ENCODE assay signal across 29 mouse cellular contexts in genomic region chr4:138933862-138934261, GRCm38 (mm10). TPM values are rescaled to one million over a fixed set of nuclear protein-coding genes. Genes with fewer than 3 reads are reported as not detected.
DNase-seq lines count a peak whose midpoint lies in the region; ATAC-seq and TF ChIP-seq lines count a peak whose summit lies in the region.
"Had no signal": no experiment of that assay in that cellular context is flagged by ENCODE, and none has a peak within 500 bp of the region (broad histone marks: within the 10 kb centered on the region; RNA-seq: fewer than 3 reads in every experiment).

No protein-coding gene starts in this region.

- H3K27ac ChIP-seq in liver, embryonic 13.5 days: no peak overlapping the region
- no peak overlapping the region for H3K27ac ChIP-seq in liver, postnatal 0 days (ENCODE audit: low read depth)
- no peak overlapping the region for H3K27ac ChIP-seq in midbrain, embryonic 11.5 days (ENCODE audit: low read depth, low read length)
- no peak overlapping the region for H3K27ac ChIP-seq in midbrain, embryonic 15.5 days
- no peak overlapping the region for H3K27ac ChIP-seq in intestine, postnatal 0 days (ENCODE audit: low read depth, low read length)
- H3K27ac ChIP-seq in small intestine, adult 2 months (ENCODE audit: insufficient read depth, low read depth, low read length): peak overlapping the region; percentile 87
- no peak overlapping the region for H3K27ac ChIP-seq in stomach, postnatal 0 days (replicated peaks)
- H3K27ac ChIP-seq: embryonic facial prominence, embryonic 10.5 days; embryonic facial prominence, embryonic 12.5 days; forebrain, embryonic 13.5 days had no signal

- ATAC-seq in liver, embryonic 13.5 days (ENCODE audit: low read depth): 0 out of 2 replicates have a peak, but pooled peaks have one; percentile 43
- no peak for ATAC-seq in liver, postnatal 0 days
- no peak for ATAC-seq in midbrain, embryonic 11.5 days (ENCODE audit: low FRiP score)
- ATAC-seq in midbrain, embryonic 15.5 days (replicated peaks): no peak
- peak; percentile 47; the same call in 1 of the 2 replicates for ATAC-seq in intestine, postnatal 0 days
- no peak for ATAC-seq in stomach, postnatal 0 days (ENCODE audit: low FRiP score, low TSS enrichment)
- ATAC-seq: activated CD4-positive, CD25-positive, alpha-beta regulatory T cell, adult 4 months; CD4-positive, CD25-positive, alpha-beta regulatory T cell, adult 4 months; forebrain, embryonic 13.5 days; Patski had no signal

- DNase-seq in liver, embryonic 13.5 days: no peak
- DNase-seq in liver, postnatal 0 days: no peak
- DNase-seq in midbrain, embryonic 11.5 days (ENCODE audit: low spot score, missing footprints): peak; percentile 56
- DNase-seq in layer of hippocampus, postnatal 25 days (ENCODE audit: extremely low spot score in 1 of 2, low spot score in 1 of 2): no peak
- DNase-seq in stomach, postnatal 0 days (ENCODE audit: low spot score): no peak
- DNase-seq: adrenal gland, adult 8-10 months; adrenal gland, postnatal 14 days; adrenal gland, postnatal 36 days; B cell, adult 2 months; cerebellum, adult 11-12 months; cerebellum, adult 2 months; cerebellum, adult 9-10 months; cerebellum, postnatal 10 days; cerebellum, postnatal 25 days had no signal

- no peak overlapping the region for H3K9ac ChIP-seq in liver, embryonic 13.5 days
- no peak overlapping the region for H3K9ac ChIP-seq in liver, postnatal 0 days (replicated peaks)
- no peak overlapping the region for H3K9ac ChIP-seq in midbrain, embryonic 11.5 days (ENCODE audit: low read length)
- no peak overlapping the region for H3K9ac ChIP-seq in midbrain, embryonic 15.5 days
- no peak overlapping the region for H3K9ac ChIP-seq in intestine, postnatal 0 days (ENCODE audit: low read depth, low read length)
- H3K9ac ChIP-seq in stomach, postnatal 0 days (ENCODE audit: low read length): no peak overlapping the region
- H3K9ac ChIP-seq: embryonic facial prominence, embryonic 12.5 days; forebrain, embryonic 13.5 days had no signal

- 0 out of 2 replicates have a peak, but pooled peaks cover 2% of the 10 kb centered on the region for H3K4me1 ChIP-seq in liver, embryonic 13.5 days (replicated peaks)
- H3K4me1 ChIP-seq in liver, postnatal 0 days (ENCODE audit: insufficient read depth): no peaks in the 10 kb centered on the region
- no peaks in the 10 kb centered on the region for H3K4me1 ChIP-seq in midbrain, embryonic 11.5 days (ENCODE audit: control insufficient read depth, insufficient read depth, low read length)
- H3K4me1 ChIP-seq in midbrain, embryonic 15.5 days: no peaks in the 10 kb centered on the region
- peaks cover 4% of the 10 kb centered on the region; the same call in 1 of the 2 replicates for H3K4me1 ChIP-seq in intestine, postnatal 0 days (replicated peaks; ENCODE audit: control insufficient read depth, insufficient read depth, low read length)
- H3K4me1 ChIP-seq in small intestine, adult 2 months (ENCODE audit: control insufficient read depth, insufficient read depth, insufficient read length, low read length): peaks cover 23% of the 10 kb centered on the region
- no peaks in the 10 kb centered on the region for H3K4me1 ChIP-seq in stomach, postnatal 0 days (replicated peaks; ENCODE audit: control insufficient read depth, insufficient read depth)
- H3K4me1 ChIP-seq: embryonic facial prominence, embryonic 12.5 days; forebrain, embryonic 13.5 days had no signal

- H3K27me3 ChIP-seq in liver, embryonic 13.5 days: no peaks in the 10 kb centered on the region
- H3K27me3 ChIP-seq in liver, postnatal 0 days (ENCODE audit: insufficient read depth, low read length): no peaks in the 10 kb centered on the region
- no peaks in the 10 kb centered on the region for H3K27me3 ChIP-seq in midbrain, embryonic 11.5 days (ENCODE audit: control insufficient read depth, insufficient read depth, low read length)
- no peaks in the 10 kb centered on the region for H3K27me3 ChIP-seq in midbrain, embryonic 15.5 days (replicated peaks)
- 0 out of 2 replicates have a peak, but pooled peaks cover 4% of the 10 kb centered on the region for H3K27me3 ChIP-seq in intestine, postnatal 0 days (replicated peaks; ENCODE audit: control insufficient read depth, insufficient read depth, low read length)
- no peaks in the 10 kb centered on the region for H3K27me3 ChIP-seq in small intestine, adult 2 months (ENCODE audit: control insufficient read depth, insufficient read depth, low read length)
- no peaks in the 10 kb centered on the region for H3K27me3 ChIP-seq in stomach, postnatal 0 days (ENCODE audit: control insufficient read depth, insufficient read depth, low read length)
- H3K27me3 ChIP-seq: CH12.LX; embryonic facial prominence, embryonic 12.5 days; forebrain, embryonic 13.5 days; Patski had no signal

- 37% methylated on average over 3 of the region's 3 CpGs for WGBS in liver, embryonic 13.5 days (ENCODE audit: insufficient replicate concordance)
- WGBS in liver, postnatal 0 days (ENCODE audit: insufficient replicate concordance): 52% methylated on average over 3 of the region's 3 CpGs
- 78% methylated on average over 3 of the region's 3 CpGs for WGBS in midbrain, embryonic 11.5 days
- WGBS in midbrain, embryonic 15.5 days: 80% methylated on average over 3 of the region's 3 CpGs
- 35% methylated on average over 3 of the region's 3 CpGs for WGBS in intestine, postnatal 0 days
- 25% methylated on average over 3 of the region's 3 CpGs for WGBS in small intestine, adult 2 months
- WGBS in stomach, postnatal 0 days: 60% methylated on average over 3 of the region's 3 CpGs

- no peak overlapping the region for H3K4me3 ChIP-seq in liver, embryonic 13.5 days (replicated peaks)
- no peak overlapping the region for H3K4me3 ChIP-seq in liver, postnatal 0 days (ENCODE audit: low read depth, low read length)
- no peak overlapping the region for H3K4me3 ChIP-seq in midbrain, embryonic 11.5 days (ENCODE audit: low read depth, low read length)
- H3K4me3 ChIP-seq in midbrain, embryonic 15.5 days: no peak overlapping the region
- no peak overlapping the region for H3K4me3 ChIP-seq in intestine, postnatal 0 days (ENCODE audit: low read depth, low read length)
- H3K4me3 ChIP-seq in small intestine, adult 2 months (ENCODE audit: low read depth, low read length): no peak overlapping the region
- H3K4me3 ChIP-seq in stomach, postnatal 0 days (ENCODE audit: low read depth, low read length): no peak overlapping the region
- H3K4me3 ChIP-seq: embryonic facial prominence, embryonic 10.5 days; embryonic facial prominence, embryonic 12.5 days; forebrain, embryonic 13.5 days had no signal

- no peak for TF ChIP-seq CTCF in liver, postnatal 0 days (IDR thresholded peaks at IDR 0.05; ENCODE audit: low read depth)
- no peak for TF ChIP-seq CTCF in intestine, postnatal 0 days (IDR thresholded peaks at IDR 0.05; ENCODE audit: low read depth)
- no peak for TF ChIP-seq CTCF in small intestine, adult 2 months (IDR thresholded peaks at IDR 0.05; ENCODE audit: extremely low read depth, insufficient read length, insufficient replicate concordance, low read depth, low read length)
- no peak for TF ChIP-seq CTCF in stomach, postnatal 0 days (IDR thresholded peaks at IDR 0.05; ENCODE audit: low read depth)

- no peak overlapping the region for H3K4me2 ChIP-seq in liver, embryonic 13.5 days
- no peak overlapping the region for H3K4me2 ChIP-seq in liver, postnatal 0 days (ENCODE audit: low read depth, low read length)
- no peak overlapping the region for H3K4me2 ChIP-seq in midbrain, embryonic 11.5 days
- H3K4me2 ChIP-seq in midbrain, embryonic 15.5 days: no peak overlapping the region
- no peak overlapping the region for H3K4me2 ChIP-seq in intestine, postnatal 0 days (replicated peaks; ENCODE audit: low read depth)
- H3K4me2 ChIP-seq in stomach, postnatal 0 days (replicated peaks; ENCODE audit: low read depth): no peak overlapping the region
- H3K4me2 ChIP-seq: embryonic facial prominence, embryonic 12.5 days; forebrain, embryonic 13.5 days had no signal

- no peak for TF ChIP-seq POLR2A in small intestine, adult 2 months (IDR thresholded peaks at IDR 0.05; ENCODE audit: low read depth, low read length)

- H3K9me3 ChIP-seq in liver, embryonic 13.5 days (replicated peaks): no peaks in the 10 kb centered on the region
- no peaks in the 10 kb centered on the region for H3K9me3 ChIP-seq in liver, postnatal 0 days (ENCODE audit: low read length)
- no peaks in the 10 kb centered on the region for H3K9me3 ChIP-seq in midbrain, embryonic 11.5 days (ENCODE audit: control insufficient read depth, low read length)
- no peaks in the 10 kb centered on the region for H3K9me3 ChIP-seq in midbrain, embryonic 15.5 days
- H3K9me3 ChIP-seq in intestine, postnatal 0 days (ENCODE audit: control insufficient read depth): no peaks in the 10 kb centered on the region
- H3K9me3 ChIP-seq in stomach, postnatal 0 days (ENCODE audit: control insufficient read depth, low read length): no peaks in the 10 kb centered on the region
- H3K9me3 ChIP-seq: embryonic facial prominence, embryonic 10.5 days; embryonic facial prominence, embryonic 12.5 days; forebrain, embryonic 13.5 days; G1E had no signal

- TF ChIP-seq EP300 in liver, postnatal 0 days (IDR thresholded peaks at IDR 0.05; ENCODE audit: low read depth): no peak
- no peak for TF ChIP-seq EP300 in stomach, postnatal 0 days (optimal IDR thresholded peaks at IDR 0.05)

- H3K36me3 ChIP-seq in liver, embryonic 13.5 days: no peaks in the 10 kb centered on the region
- H3K36me3 ChIP-seq in liver, postnatal 0 days (replicated peaks; ENCODE audit: insufficient read depth, low read length): no peaks in the 10 kb centered on the region
- H3K36me3 ChIP-seq in midbrain, embryonic 11.5 days (ENCODE audit: control insufficient read depth, insufficient read depth, low read length): no peaks in the 10 kb centered on the region
- H3K36me3 ChIP-seq in midbrain, embryonic 15.5 days (replicated peaks): no peaks in the 10 kb centered on the region
- no peaks in the 10 kb centered on the region for H3K36me3 ChIP-seq in intestine, postnatal 0 days (ENCODE audit: control insufficient read depth, insufficient read depth)
- H3K36me3 ChIP-seq in small intestine, adult 2 months (ENCODE audit: control insufficient read depth, insufficient read depth, low read length): no peaks in the 10 kb centered on the region
- H3K36me3 ChIP-seq in stomach, postnatal 0 days (ENCODE audit: control insufficient read depth, insufficient read depth, low read length): no peaks in the 10 kb centered on the region
- H3K36me3 ChIP-seq: embryonic facial prominence, embryonic 10.5 days; embryonic facial prominence, embryonic 12.5 days; G1E had no signal

RNA-seq across cellular contexts. Expression of gene Otud3, which starts 20.1 kb away (rescaled TPM):
- polyA plus RNA-seq in liver, embryonic 13.5 days (2015; fragmentation: Nextera tagmentation; extraction: Ambion mirVana): 1.6 and 1.9 TPM in 2 replicates
- polyA plus RNA-seq in liver, postnatal 0 days (2015; fragmentation: Nextera tagmentation; extraction: Ambion mirVana): 1.2 and 1.5 TPM in 2 replicates
- 2.7 and 3.0 TPM in 2 replicates for polyA plus RNA-seq in midbrain, embryonic 11.5 days (2014; fragmentation: Nextera tagmentation; extraction: Ambion mirVana)
- 2.4 and 2.8 TPM in 2 replicates for polyA plus RNA-seq in midbrain, embryonic 15.5 days (2015; fragmentation: Nextera tagmentation; extraction: Ambion mirVana)
- polyA plus RNA-seq in intestine, postnatal 0 days (2015; fragmentation: Nextera tagmentation; extraction: Ambion mirVana): 3.5 and 3.6 TPM in 2 replicates
- polyA plus RNA-seq in small intestine, adult 2 months (2012; rRNA removed): 7.4 and 10.3 TPM in 2 replicates
- 10 to 100 TPM in 1 of 2 experiments, 1 to 10 TPM in 1; 9.3 to 13.2 TPM for total RNA-seq in layer of hippocampus, postnatal 25 days (2021)
- polyA plus RNA-seq in stomach, postnatal 0 days (2015; fragmentation: Nextera tagmentation; extraction: Ambion mirVana): 2.4 and 2.6 TPM in 2 replicates

RNA-seq across cellular contexts. Expression of gene Rnf186, which starts 33.0 kb away (rescaled TPM):
- 0.08 and 0.12 TPM in 2 replicates for polyA plus RNA-seq in liver, embryonic 13.5 days (2015; fragmentation: Nextera tagmentation; extraction: Ambion mirVana)
- 0.17 and 0.36 TPM in 2 replicates for polyA plus RNA-seq in liver, postnatal 0 days (2015; fragmentation: Nextera tagmentation; extraction: Ambion mirVana)
- not detected in 2 replicates for polyA plus RNA-seq in midbrain, embryonic 11.5 days (2014; fragmentation: Nextera tagmentation; extraction: Ambion mirVana)
- polyA plus RNA-seq in midbrain, embryonic 15.5 days (2015; fragmentation: Nextera tagmentation; extraction: Ambion mirVana): 0.58 TPM in 1 of 2 replicates, not detected in the other
- polyA plus RNA-seq in intestine, postnatal 0 days (2015; fragmentation: Nextera tagmentation; extraction: Ambion mirVana): 65.2 and 70.7 TPM in 2 replicates
- 309 and 461 TPM in 2 replicates for polyA plus RNA-seq in small intestine, adult 2 months (2012; rRNA removed)
- not detected for total RNA-seq in layer of hippocampus, postnatal 25 days (2021)
- 17.6 and 24.8 TPM in 2 replicates for polyA plus RNA-seq in stomach, postnatal 0 days (2015; fragmentation: Nextera tagmentation; extraction: Ambion mirVana)
- total RNA-seq: adrenal gland, adult 18-20 months; adrenal gland, adult 8-10 months; adrenal gland, postnatal 14 days; adrenal gland, postnatal 36 days; CH12.LX had no signal
- polyA plus RNA-seq: activated CD4-positive, CD25-positive, alpha-beta regulatory T cell, adult 4 months; CD4-positive, CD25-positive, alpha-beta regulatory T cell, adult 4 months; cerebellum, adult 2 months; cortical plate, adult 2 months; embryonic facial prominence, embryonic 10.5 days; embryonic facial prominence, embryonic 12.5 days; embryonic facial prominence, embryonic 14.5 days; forebrain, embryonic 11.5 days; G1E; Patski had no signal

RNA-seq across cellular contexts. Expression of gene Tmco4, which starts 38.8 kb away (rescaled TPM):
- 1.5 and 1.9 TPM in 2 replicates for polyA plus RNA-seq in liver, embryonic 13.5 days (2015; fragmentation: Nextera tagmentation; extraction: Ambion mirVana)
- polyA plus RNA-seq in liver, postnatal 0 days (2015; fragmentation: Nextera tagmentation; extraction: Ambion mirVana): 4.6 and 5.3 TPM in 2 replicates
- 0.46 and 0.90 TPM in 2 replicates for polyA plus RNA-seq in midbrain, embryonic 11.5 days (2014; fragmentation: Nextera tagmentation; extraction: Ambion mirVana)
- polyA plus RNA-seq in midbrain, embryonic 15.5 days (2015; fragmentation: Nextera tagmentation; extraction: Ambion mirVana): 0.64 and 0.75 TPM in 2 replicates
- polyA plus RNA-seq in intestine, postnatal 0 days (2015; fragmentation: Nextera tagmentation; extraction: Ambion mirVana): 11.0 and 12.2 TPM in 2 replicates
- 23.2 and 34.2 TPM in 2 replicates for polyA plus RNA-seq in small intestine, adult 2 months (2012; rRNA removed)
- total RNA-seq in layer of hippocampus, postnatal 25 days (2021): 1 to 10 TPM; 2.8 to 3.5 TPM
- polyA plus RNA-seq in stomach, postnatal 0 days (2015; fragmentation: Nextera tagmentation; extraction: Ambion mirVana): 10.3 and 10.8 TPM in 2 replicates

RNA-seq across cellular contexts. Expression of gene Pla2g2e, which starts 56.1 kb away (rescaled TPM):
- polyA plus RNA-seq in liver, embryonic 13.5 days (2015; fragmentation: Nextera tagmentation; extraction: Ambion mirVana): not detected in 2 replicates
- polyA plus RNA-seq in liver, postnatal 0 days (2015; fragmentation: Nextera tagmentation; extraction: Ambion mirVana): not detected in 2 replicates
- not detected in 2 replicates for polyA plus RNA-seq in midbrain, embryonic 11.5 days (2014; fragmentation: Nextera tagmentation; extraction: Ambion mirVana)
- not detected in 2 replicates for polyA plus RNA-seq in midbrain, embryonic 15.5 days (2015; fragmentation: Nextera tagmentation; extraction: Ambion mirVana)
- polyA plus RNA-seq in intestine, postnatal 0 days (2015; fragmentation: Nextera tagmentation; extraction: Ambion mirVana): 0.30 and 0.52 TPM in 2 replicates
- polyA plus RNA-seq in small intestine, adult 2 months (2012; rRNA removed): 0.16 and 0.67 TPM in 2 replicates
- total RNA-seq in layer of hippocampus, postnatal 25 days (2021): not detected
- polyA plus RNA-seq in stomach, postnatal 0 days (2015; fragmentation: Nextera tagmentation; extraction: Ambion mirVana): 0.22 TPM in 1 of 2 replicates, not detected in the other
- polyA plus RNA-seq: activated CD4-positive, CD25-positive, alpha-beta regulatory T cell, adult 4 months; CD4-positive, CD25-positive, alpha-beta regulatory T cell, adult 4 months; cerebellum, adult 2 months; cortical plate, adult 2 months; embryonic facial prominence, embryonic 10.5 days; embryonic facial prominence, embryonic 12.5 days; forebrain, embryonic 11.5 days; forebrain, embryonic 13.5 days; Patski had no signal

Comparison
In these comparisons a context has a peak if more than half of its experiments do, and no peak if none do; other contexts are left out.
1. ATAC-seq: peak in liver, embryonic 13.5 days (single experiment) and intestine, postnatal 0 days (single experiment); none in liver, postnatal 0 days (single experiment), midbrain, embryonic 11.5 days (single experiment), midbrain, embryonic 15.5 days (single experiment) and stomach, postnatal 0 days (single experiment).
2. RNA of gene Rnf186, which starts 33.0 kb away (polyA plus RNA-seq): 309 to 461 TPM in small intestine, adult 2 months, 65.2 to 70.7 TPM in intestine, postnatal 0 days and 17.6 to 24.8 TPM in stomach, postnatal 0 days; 0.58 TPM in midbrain, embryonic 15.5 days, 0.17 to 0.36 TPM in liver, postnatal 0 days, 0.08 to 0.12 TPM in liver, embryonic 13.5 days and not detected in midbrain, embryonic 11.5 days; every median in the first group is over 10 times any median in the second.